Mouse (Mus musculus) stomach, embryonic 15.5 days (tissue): ENCODE measurements around the gene 2210011C24Rik. TPM values are rescaled to one million over a fixed set of nuclear protein-coding genes. Genes with fewer than 3 reads are reported as not detected.
A peak's percentile ranks its signal among the peaks of the same experiment; 100 is the strongest.
"Not testable (repeated sequence)": the region's sequence is repeated elsewhere in the genome, so short reads cannot be mapped to it uniquely, and the experiment has no call there.

ENCODE experiments used
- ATAC-seq: fragments of 200-750 bp; cut with Nextera tagmentation; 2 replicates; pipeline ENCODE4 v1.8.0; 2017; ENCODE audit warnings: low read depth, moderate number of reproducible peaks, moderate TSS enrichment; ENCODE audit not compliant: insufficient read depth, low FRiP score
- H3K27ac ChIP-seq: fragments of 300-500 bp; sonication (generic); 2 replicates; pipeline ENCODE4 v1.5.1; 2015; ENCODE audit warnings: mild to moderate bottlenecking, inconsistent platforms
- H3K27me3 ChIP-seq: fragments of 300-500 bp; sonication (generic); replicated peaks from 2 replicates; pipeline ENCODE4 v1.6.1; 2015; ENCODE audit warnings: inconsistent platforms
- H3K36me3 ChIP-seq: fragments of 300-500 bp; sonication (generic); 2 replicates; pipeline ENCODE4 v1.6.1; 2015; ENCODE audit warnings: inconsistent platforms
- H3K4me1 ChIP-seq: fragments of 300-500 bp; sonication (generic); 2 replicates; pipeline ENCODE4 v1.6.1; 2015; ENCODE audit warnings: inconsistent platforms
- H3K4me2 ChIP-seq: fragments of 300-500 bp; sonication (generic); 2 replicates; pipeline ENCODE4 v1.6.1; 2015; ENCODE audit warnings: mild to moderate bottlenecking, inconsistent platforms
- H3K4me3 ChIP-seq: fragments of 300-500 bp; sonication (generic); replicated peaks from 2 replicates; pipeline ENCODE4 v1.5.1; 2015; ENCODE audit warnings: inconsistent platforms
- H3K9ac ChIP-seq: fragments of 300-500 bp; sonication (generic); 2 replicates; pipeline ENCODE4 v1.6.1; 2015; ENCODE audit warnings: inconsistent platforms
- H3K9me3 ChIP-seq: fragments of 300-500 bp; sonication (generic); 2 replicates; pipeline ENCODE4 v1.6.1; 2016; ENCODE audit warnings: inconsistent platforms
- WGBS: fragments of 180-500 bp; shearing (Covaris S2); methylation state at CpG from one replicate; pipeline ENCODE4 v1.1.7; 2015; 5-methylcytosine and 5-hydroxymethylcytosine counted together
- polyA plus RNA-seq: library from polyadenylated mRNA; unstranded; fragments of >200 nt; fragmentation: Nextera tagmentation; extraction: Ambion mirVana; gene quantifications from 2 replicates; pipeline ENCODE4 v1.2.1, GENCODE M21; 2015

2210011C24Rik gene
- polyA plus RNA-seq, 1 experiment from 2014 or later: 1.0 TPM

DNA sequence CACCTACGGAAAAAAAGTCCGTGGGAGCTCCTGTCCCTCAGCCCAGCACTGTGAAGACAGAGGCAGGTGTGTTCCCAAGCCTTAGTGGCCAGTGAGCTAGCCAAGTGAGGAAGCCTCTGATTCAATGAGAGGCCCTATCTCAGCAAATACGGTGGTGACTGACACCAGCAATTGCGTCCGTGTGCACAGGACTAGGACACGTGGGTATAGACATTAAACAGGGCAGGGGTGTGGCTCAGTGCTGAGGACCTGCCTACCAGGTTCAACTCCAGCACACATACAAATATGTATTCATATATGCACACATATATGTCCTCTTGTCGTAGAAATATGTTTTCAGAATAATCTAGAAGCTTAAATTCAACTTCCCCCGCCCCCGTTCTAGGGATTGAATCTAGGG lies 7.8 kb upstream of the 2210011C24Rik start:
- ATAC-seq: no peak
- 68% methylated on average over 9 of the region's 9 CpGs for WGBS
- no peaks in the 10 kb centered on the region for H3K9me3 ChIP-seq
- H3K4me3 ChIP-seq: no peak overlapping the region
- no peak overlapping the region for H3K27ac ChIP-seq
- peaks cover 12% of the 10 kb centered on the region; the same call in 1 of the 2 replicates for H3K27me3 ChIP-seq
- H3K4me1 ChIP-seq: peaks cover 21% of the 10 kb centered on the region
- no peaks in the 10 kb centered on the region for H3K36me3 ChIP-seq
- H3K4me2 ChIP-seq: no peak overlapping the region
- H3K9ac ChIP-seq: no peak overlapping the region

DNA sequence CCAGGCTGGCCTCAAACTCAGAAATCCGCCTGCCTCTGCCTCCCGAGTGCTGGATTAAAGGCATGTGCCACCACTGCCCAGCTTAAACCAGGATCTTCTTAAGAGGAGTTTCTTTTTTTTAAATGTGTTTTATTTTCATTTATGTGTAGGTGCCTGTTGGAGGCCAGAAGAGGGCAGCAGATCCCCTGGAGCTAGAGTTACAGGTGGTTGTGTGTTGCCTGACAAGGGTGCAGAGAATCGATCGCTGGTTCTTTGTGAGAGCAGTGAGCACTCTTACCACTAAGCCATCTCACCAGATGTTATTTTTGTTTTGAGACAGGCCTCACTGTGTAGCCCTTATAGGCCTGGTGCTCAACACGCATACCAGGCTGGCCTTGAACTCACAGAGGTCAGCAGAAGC lies 3.9 kb upstream of the 2210011C24Rik start:
- no peak overlapping the region for H3K4me3 ChIP-seq
- no peak for ATAC-seq

GRCm38 (mm10) chr8:84012499-84013165 lies 661 bp upstream of the 2210011C24Rik start:
- peaks cover 27% of the 10 kb centered on the region for H3K4me1 ChIP-seq
- H3K27me3 ChIP-seq: peaks cover 39% of the 10 kb centered on the region
- no peak overlapping the region for H3K27ac ChIP-seq
- no peak overlapping the region for H3K9ac ChIP-seq
- H3K4me3 ChIP-seq: peak overlapping the region; percentile 51
- WGBS: 15% methylated on average over 35 of the region's 35 CpGs
- no peaks in the 10 kb centered on the region for H3K36me3 ChIP-seq
- H3K9me3 ChIP-seq: no peaks in the 10 kb centered on the region
- no peak for ATAC-seq
- H3K4me2 ChIP-seq: peak overlapping the region; percentile 100

More for the DNA sequence above, 3.9 kb upstream of the 2210011C24Rik start:
- no peak overlapping the region for H3K4me2 ChIP-seq
- no peak overlapping the region for H3K27ac ChIP-seq
- H3K4me1 ChIP-seq: peaks cover 22% of the 10 kb centered on the region
- H3K36me3 ChIP-seq: no peaks in the 10 kb centered on the region
- H3K27me3 ChIP-seq: peaks cover 32% of the 10 kb centered on the region
- 91% methylated on average over 5 of the region's 5 CpGs for WGBS
- H3K9me3 ChIP-seq: no peaks in the 10 kb centered on the region
- H3K9ac ChIP-seq: no peak overlapping the region

GRCm38 (mm10) chr8:84010625-84011611 lies 1.1 kb downstream of the 2210011C24Rik start:
- Histone ChIP-seq H3K36me3 (no peaks in the 10 kb centered on the region), H3K4me2 (peak overlapping the region; percentile 100), H3K4me3 (peak overlapping the region; percentile 51), H3K27me3 (peaks cover 35% of the 10 kb centered on the region), H3K9ac (no peak overlapping the region), H3K4me1 (peaks cover 27% of the 10 kb centered on the region), H3K27ac (no peak overlapping the region), H3K9me3 (no peaks in the 10 kb centered on the region)
- 2% methylated on average over 80 of the region's 83 CpGs for WGBS
- ATAC-seq: peak; percentile 40; the same call in 1 of the 2 replicates

DNA sequence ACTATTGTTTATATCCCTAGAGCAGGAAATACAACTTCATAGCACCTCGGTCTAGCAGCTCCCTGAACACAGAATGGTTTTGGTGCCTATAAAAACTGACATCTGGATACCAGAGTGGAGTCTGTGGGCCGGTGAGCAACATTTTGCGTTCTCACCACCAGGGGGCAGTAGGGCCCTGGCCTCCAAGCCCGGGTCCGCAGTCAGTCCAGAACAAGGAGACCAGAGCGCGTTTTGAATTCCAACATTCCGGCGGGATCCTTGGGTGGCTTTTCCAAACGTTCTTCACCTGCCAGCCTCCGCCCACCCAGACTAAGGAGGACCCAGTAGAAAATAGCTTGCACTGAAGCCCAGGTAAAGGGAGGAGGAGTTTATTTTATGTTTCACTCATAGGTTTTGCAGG lies 2.1 kb downstream of the 2210011C24Rik start:
- Histone ChIP-seq H3K27me3 (peaks cover 35% of the 10 kb centered on the region), H3K4me2 (no peak overlapping the region; the same call in 1 of the 2 replicates)

DNA sequence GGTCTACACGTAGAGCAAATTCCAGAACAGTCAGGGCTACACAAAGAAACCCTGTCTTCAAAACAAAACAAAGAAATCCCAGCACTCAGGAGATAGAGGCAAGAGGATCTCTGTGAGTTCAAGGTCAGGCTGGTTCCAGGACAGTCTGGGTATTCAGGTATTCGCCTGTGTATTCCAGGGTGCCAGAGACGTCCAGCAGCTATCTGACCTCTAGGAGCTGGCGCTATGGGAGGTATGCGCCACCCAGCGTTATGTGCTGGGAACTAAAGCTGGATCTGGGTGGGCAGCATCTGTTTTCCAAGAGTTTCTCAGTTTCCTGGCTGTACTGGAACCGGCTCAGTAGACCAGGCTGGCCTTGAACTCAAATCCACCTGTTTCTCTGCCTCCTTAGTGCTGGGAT lies 3.6 kb downstream of the 2210011C24Rik start:
- Histone ChIP-seq H3K4me1 (peaks cover 34% of the 10 kb centered on the region), H3K27ac (no peak overlapping the region), H3K4me3 (no peak overlapping the region), H3K36me3 (no peaks in the 10 kb centered on the region), H3K27me3 (peaks cover 33% of the 10 kb centered on the region), H3K9ac (no peak overlapping the region), H3K4me2 (no peak overlapping the region), H3K9me3 (no peaks in the 10 kb centered on the region)
- no peak for ATAC-seq
- 33% methylated on average over 7 of the region's 7 CpGs for WGBS

More for the DNA sequence above, 2.1 kb downstream of the 2210011C24Rik start:
- H3K36me3 ChIP-seq: no peaks in the 10 kb centered on the region
- peak overlapping the region; percentile 51; the same call in 1 of the 2 replicates for H3K4me3 ChIP-seq
- H3K9me3 ChIP-seq: no peaks in the 10 kb centered on the region
- no peak overlapping the region for H3K9ac ChIP-seq
- under 1% methylated on average over 11 of the region's 11 CpGs for WGBS
- no peak overlapping the region for H3K27ac ChIP-seq
- no peak for ATAC-seq
- H3K4me1 ChIP-seq: peaks cover 30% of the 10 kb centered on the region

DNA sequence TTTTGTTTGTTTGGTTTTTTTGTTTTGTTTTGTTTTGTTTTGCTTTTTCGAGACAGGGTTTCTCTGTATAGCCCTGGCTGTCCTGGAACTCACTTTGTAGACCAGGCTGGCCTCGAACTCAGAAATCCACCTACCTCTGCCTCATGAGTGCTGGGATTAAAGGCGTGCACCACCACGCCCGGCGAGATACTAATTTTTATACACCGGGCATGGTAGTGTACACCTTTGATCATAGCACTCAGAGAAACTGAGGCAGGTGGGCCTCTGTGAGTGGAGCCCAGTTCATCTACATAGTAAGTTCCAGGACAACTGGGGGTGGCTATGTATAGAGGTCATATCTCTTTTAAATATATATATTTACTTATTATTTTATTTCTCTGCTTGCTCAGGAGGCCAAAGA lies 6.5 kb downstream of the 2210011C24Rik start:
- H3K4me3 ChIP-seq, H3K4me2 ChIP-seq, H3K9me3 ChIP-seq, H3K27me3 ChIP-seq, H3K9ac ChIP-seq, ATAC-seq, H3K27ac ChIP-seq: not testable (repeated sequence)
- 91% methylated on average over 7 of the region's 7 CpGs for WGBS
- Histone ChIP-seq H3K36me3 (peaks cover 15% of the 10 kb centered on the region), H3K4me1 (peaks cover 23% of the 10 kb centered on the region)

- under 1% methylated on average over 30 of the region's 30 CpGs for WGBS
- H3K4me2 ChIP-seq: peak overlapping the region; percentile 85
- peak overlapping the region; percentile 24; the same call in 1 of the 2 replicates for H3K9ac ChIP-seq
- ATAC-seq: peak; percentile 86
- peak overlapping the region; percentile 89 for H3K27ac ChIP-seq
- peaks cover 21% of the 10 kb centered on the region for H3K4me1 ChIP-seq
- no peaks in the 10 kb centered on the region for H3K9me3 ChIP-seq
- H3K36me3 ChIP-seq: peaks cover 17% of the 10 kb centered on the region
- peak overlapping the region; percentile 58 for H3K4me3 ChIP-seq
- no peaks in the 10 kb centered on the region for H3K27me3 ChIP-seq
Observed at GRCm38 (mm10) chr8:84004533-84005201, 7.3 kb downstream of the 2210011C24Rik start.

DNA sequence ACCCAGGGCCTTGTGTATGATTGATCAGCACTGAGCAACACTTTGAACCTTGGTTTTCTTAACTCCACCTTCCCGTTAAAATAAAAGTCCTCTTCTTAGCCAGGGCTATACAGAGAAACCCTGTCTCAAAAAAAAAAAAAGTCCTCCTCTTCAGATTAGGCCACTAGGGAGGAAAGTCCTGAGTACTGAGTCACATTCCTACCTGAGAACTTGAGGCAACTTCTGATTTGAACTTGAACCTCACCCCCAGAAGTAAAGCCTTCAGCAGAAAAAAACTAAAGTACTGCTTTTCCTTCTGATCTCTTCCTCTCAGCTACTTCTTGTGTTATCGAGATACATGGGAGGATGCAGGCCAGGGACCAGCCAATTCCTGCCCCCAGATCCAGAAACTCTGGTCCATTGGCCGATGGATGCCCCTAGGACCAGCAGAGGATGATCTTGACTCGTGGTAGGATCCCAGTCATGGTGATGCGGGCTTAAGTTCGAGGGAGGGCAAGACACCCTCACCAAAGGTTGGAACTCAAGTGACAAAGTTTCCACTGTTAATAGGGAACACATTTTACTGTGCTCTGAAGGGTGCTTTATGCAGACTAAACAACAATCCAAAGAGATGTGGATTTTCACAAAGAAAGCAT lies 8.2 kb downstream of the 2210011C24Rik start:
- whole genome bisulfite sequencing: 75% methylated on average over 6 of the region's 6 CpGs
- no peak overlapping the region for H3K27ac ChIP-seq

GRCm38 (mm10) chr8:84002957-84003611 lies 8.9 kb downstream of the 2210011C24Rik start:
- Histone ChIP-seq H3K9me3 (no peaks in the 10 kb centered on the region), H3K9ac (no peak overlapping the region), H3K4me1 (peaks cover 32% of the 10 kb centered on the region), H3K4me2 (no peak overlapping the region), H3K4me3 (no peak overlapping the region), H3K27ac (no peak overlapping the region), H3K36me3 (peaks cover 20% of the 10 kb centered on the region), H3K27me3 (no peaks in the 10 kb centered on the region)
- WGBS: 65% methylated on average over 12 of the region's 12 CpGs
- no peak for ATAC-seq

More for the DNA sequence above, 8.2 kb downstream of the 2210011C24Rik start:
- H3K4me2 ChIP-seq: peak overlapping the region; percentile 85
- no peaks in the 10 kb centered on the region for H3K27me3 ChIP-seq
- no peak overlapping the region for H3K9ac ChIP-seq
- ATAC-seq: no peak
- peak overlapping the region; percentile 58 for H3K4me3 ChIP-seq
- H3K36me3 ChIP-seq: peaks cover 20% of the 10 kb centered on the region
- H3K4me1 ChIP-seq: peaks cover 31% of the 10 kb centered on the region
- H3K9me3 ChIP-seq: no peaks in the 10 kb centered on the region
